Mouse (Mus musculus): Measurements from ENCODE around the gene Naa35. TPM values are rescaled to one million over a fixed set of nuclear protein-coding genes. Genes with fewer than 3 reads are reported as not detected.

Naa35 gene
- polyA plus RNA-seq, 1 experiment = 46.5 TPM

GRCm38 (mm10) chr13:59634637-59635036, 49.6 kb downstream of the Naa35 start:
- no peak overlapping the region for H3K27ac ChIP-seq (ENCODE audit: control insufficient read depth, insufficient read depth, low read depth, low read length)
- H3K36me3 ChIP-seq (ENCODE audit: control insufficient read depth, insufficient read depth, low read length) = peaks cover 6% of the 10 kb centered on the region
- H3K4me3 ChIP-seq (ENCODE audit: control insufficient read depth, low read depth, low read length) = no peak overlapping the region
- H3K4me1 ChIP-seq (ENCODE audit: control insufficient read depth, insufficient read depth, low read length) = no peaks in the 10 kb centered on the region
- TF ChIP-seq POLR2A (IDR thresholded peaks at IDR 0.05; ENCODE audit: control insufficient read depth, low read depth, low read length) (no peak), CTCF (IDR thresholded peaks at IDR 0.05; ENCODE audit: control insufficient read depth, insufficient read depth, insufficient replicate concordance, low read depth, low read length) (no peak)
- no peaks in the 10 kb centered on the region for H3K27me3 ChIP-seq (ENCODE audit: control insufficient read depth, insufficient read depth, low read length)

- no peaks in the 10 kb centered on the region; the same call in 1 of the 2 replicates for H3K36me3 ChIP-seq (ENCODE audit: control insufficient read depth, insufficient read depth, low read length)
- no peaks in the 10 kb centered on the region for H3K27me3 ChIP-seq (ENCODE audit: control insufficient read depth, insufficient read depth, low read length)
- no peak overlapping the region for H3K4me3 ChIP-seq (ENCODE audit: control insufficient read depth, low read depth, low read length)
- H3K4me1 ChIP-seq (ENCODE audit: control insufficient read depth, insufficient read depth, low read length) = no peaks in the 10 kb centered on the region
- no peak for TF ChIP-seq CTCF (IDR thresholded peaks at IDR 0.05; ENCODE audit: control insufficient read depth, insufficient read depth, insufficient replicate concordance, low read depth, low read length)
- no peak for TF ChIP-seq POLR2A (IDR thresholded peaks at IDR 0.05; ENCODE audit: control insufficient read depth, low read depth, low read length)
- H3K27ac ChIP-seq (ENCODE audit: control insufficient read depth, insufficient read depth, low read depth, low read length) = no peak overlapping the region
These were observed 52.7 kb downstream of the Naa35 start for GRCm38 (mm10) chr13:59637800-59638199.

GRCm38 (mm10) chr13:59639368-59640177, 54.5 kb downstream of the Naa35 start:
- no peaks in the 10 kb centered on the region for H3K4me1 ChIP-seq (ENCODE audit: control insufficient read depth, insufficient read depth, low read length)
- H3K4me3 ChIP-seq (ENCODE audit: control insufficient read depth, low read depth, low read length) = no peak overlapping the region
- no peaks in the 10 kb centered on the region for H3K27me3 ChIP-seq (ENCODE audit: control insufficient read depth, insufficient read depth, low read length)
- no peak for TF ChIP-seq POLR2A (IDR thresholded peaks at IDR 0.05; ENCODE audit: control insufficient read depth, low read depth, low read length)
- TF ChIP-seq CTCF (IDR thresholded peaks at IDR 0.05; ENCODE audit: control insufficient read depth, insufficient read depth, insufficient replicate concordance, low read depth, low read length) = no peak
- no peaks in the 10 kb centered on the region for H3K36me3 ChIP-seq (ENCODE audit: control insufficient read depth, insufficient read depth, low read length)
- H3K27ac ChIP-seq (ENCODE audit: control insufficient read depth, insufficient read depth, low read depth, low read length) = no peak overlapping the region

GRCm38 (mm10) chr13:59640178-59640440, 55.0 kb downstream of the Naa35 start:
- H3K36me3 ChIP-seq (ENCODE audit: control insufficient read depth, insufficient read depth, low read length) = no peaks in the 10 kb centered on the region
- TF ChIP-seq POLR2A (IDR thresholded peaks at IDR 0.05; ENCODE audit: control insufficient read depth, low read depth, low read length) = no peak

GRCm38 (mm10) chr13:59642818-59643217, 57.8 kb downstream of the Naa35 start:
- TF ChIP-seq POLR2A (IDR thresholded peaks at IDR 0.05; ENCODE audit: control insufficient read depth, low read depth, low read length) = no peak
- no peak for TF ChIP-seq CTCF (IDR thresholded peaks at IDR 0.05; ENCODE audit: control insufficient read depth, insufficient read depth, insufficient replicate concordance, low read depth, low read length)
- H3K27ac ChIP-seq (ENCODE audit: control insufficient read depth, insufficient read depth, low read depth, low read length) = no peak overlapping the region
- no peak overlapping the region for H3K4me3 ChIP-seq (ENCODE audit: control insufficient read depth, low read depth, low read length)
- no peaks in the 10 kb centered on the region; the same call in 1 of the 2 replicates for H3K4me1 ChIP-seq (ENCODE audit: control insufficient read depth, insufficient read depth, low read length)
- H3K27me3 ChIP-seq (ENCODE audit: control insufficient read depth, insufficient read depth, low read length) = no peaks in the 10 kb centered on the region
- H3K36me3 ChIP-seq (ENCODE audit: control insufficient read depth, insufficient read depth, low read length) = no peaks in the 10 kb centered on the region

More at GRCm38 (mm10) chr13:59640178-59640440, 55.0 kb downstream of the Naa35 start:
- H3K4me1 ChIP-seq (ENCODE audit: control insufficient read depth, insufficient read depth, low read length) = no peaks in the 10 kb centered on the region; the same call in 1 of the 2 replicates
- H3K27me3 ChIP-seq (ENCODE audit: control insufficient read depth, insufficient read depth, low read length) = no peaks in the 10 kb centered on the region
- no peak overlapping the region for H3K27ac ChIP-seq (ENCODE audit: control insufficient read depth, insufficient read depth, low read depth, low read length)
- H3K4me3 ChIP-seq (ENCODE audit: control insufficient read depth, low read depth, low read length) = no peak overlapping the region

- H3K4me1 ChIP-seq (ENCODE audit: control insufficient read depth, insufficient read depth, low read length) = no peaks in the 10 kb centered on the region; the same call in 1 of the 2 replicates
- no peaks in the 10 kb centered on the region for H3K27me3 ChIP-seq (ENCODE audit: control insufficient read depth, insufficient read depth, low read length)
- no peak overlapping the region for H3K4me3 ChIP-seq (ENCODE audit: control insufficient read depth, low read depth, low read length)
- TF ChIP-seq CTCF (IDR thresholded peaks at IDR 0.05; ENCODE audit: control insufficient read depth, insufficient read depth, insufficient replicate concordance, low read depth, low read length) (no peak), POLR2A (IDR thresholded peaks at IDR 0.05; ENCODE audit: control insufficient read depth, low read depth, low read length) (no peak)
- H3K36me3 ChIP-seq (ENCODE audit: control insufficient read depth, insufficient read depth, low read length) = no peaks in the 10 kb centered on the region
- no peak overlapping the region for H3K27ac ChIP-seq (ENCODE audit: control insufficient read depth, insufficient read depth, low read depth, low read length)
These were observed 60.4 kb downstream of the Naa35 start for GRCm38 (mm10) chr13:59645491-59645890.

GRCm38 (mm10) chr13:59646674-59647244, 61.7 kb downstream of the Naa35 start:
- H3K36me3 ChIP-seq (ENCODE audit: control insufficient read depth, insufficient read depth, low read length) = no peaks in the 10 kb centered on the region
- no peak for TF ChIP-seq CTCF (IDR thresholded peaks at IDR 0.05; ENCODE audit: control insufficient read depth, insufficient read depth, insufficient replicate concordance, low read depth, low read length)
- TF ChIP-seq POLR2A (IDR thresholded peaks at IDR 0.05; ENCODE audit: control insufficient read depth, low read depth, low read length) = no peak
- no peaks in the 10 kb centered on the region for H3K27me3 ChIP-seq (ENCODE audit: control insufficient read depth, insufficient read depth, low read length)
- no peak overlapping the region for H3K4me3 ChIP-seq (ENCODE audit: control insufficient read depth, low read depth, low read length)
- H3K4me1 ChIP-seq (ENCODE audit: control insufficient read depth, insufficient read depth, low read length) = no peaks in the 10 kb centered on the region; the same call in 1 of the 2 replicates
- no peak overlapping the region for H3K27ac ChIP-seq (ENCODE audit: control insufficient read depth, insufficient read depth, low read depth, low read length)
